Mouse (Mus musculus) lung, postnatal 0 days (tissue): Measurements from ENCODE around the gene Ica1l.

Source experiments
- CTCF ChIP-seq: IDR thresholded peaks from 2 replicates; pipeline ENCODE4 v1.5.1; 2016; ENCODE audit warnings: antibody characterized with exemption, mild to moderate bottlenecking
- EP300 ChIP-seq: IDR thresholded peaks from 2 replicates; pipeline ENCODE4 v1.6.1; 2016; ENCODE audit warnings: antibody characterized with exemption, mild to moderate bottlenecking, control low read depth

GRCm38 (mm10) chr1:59943825-59944224 is 99.2 kb downstream of the Ica1l start:
- TF ChIP-seq CTCF (no peak), EP300 (peak; percentile 26; the same call in 1 of the 2 replicates)
